Mouse (Mus musculus): ENCODE measurements around the gene Nbr1. TPM values are rescaled to one million over a fixed set of nuclear protein-coding genes. Genes with fewer than 3 reads are reported as not detected.

Nbr1 gene
- polyA plus RNA-seq, 1 experiment = 104 TPM

Other genes with a start within 250 kb of the Nbr1 start
- 169 and 181 TPM in 2 replicates for gene Becn1, start 249.9 kb upstream of the Nbr1 start, polyA plus RNA-seq (2012; rRNA removed)
- gene Psme3, start 235.9 kb upstream of the Nbr1 start, polyA plus RNA-seq (2012; rRNA removed) = 99.9 and 107 TPM in 2 replicates
- 3.7 and 4.0 TPM in 2 replicates for gene Aoc2, start 227.1 kb upstream of the Nbr1 start, polyA plus RNA-seq (2012; rRNA removed)
- gene Aoc3, start 221.5 kb upstream of the Nbr1 start, polyA plus RNA-seq (2012; rRNA removed) = 0.64 and 0.94 TPM in 2 replicates
- gene G6pc, start 184.6 kb upstream of the Nbr1 start, polyA plus RNA-seq (2012; rRNA removed) = 0.06 TPM in 1 of 2 replicates, not detected in the other
- 51.3 and 52.7 TPM in 2 replicates for gene Aarsd1, start 134.5 kb upstream of the Nbr1 start, polyA plus RNA-seq (2012; rRNA removed)
- gene Gm27029, start 127.4 kb upstream of the Nbr1 start, polyA plus RNA-seq (2012; rRNA removed) = 4.4 and 4.7 TPM in 2 replicates
- gene Rundc1, start 127.1 kb upstream of the Nbr1 start, polyA plus RNA-seq (2012; rRNA removed) = 35.2 and 38.8 TPM in 2 replicates
- gene Ptges3l, start 126.8 kb upstream of the Nbr1 start, polyA plus RNA-seq (2012; rRNA removed) = 7.5 and 7.7 TPM in 2 replicates
- 397 and 424 TPM in 2 replicates for gene Rpl27, start 109.9 kb upstream of the Nbr1 start, polyA plus RNA-seq (2012; rRNA removed)
- gene Ifi35, start 103.7 kb upstream of the Nbr1 start, polyA plus RNA-seq (2012; rRNA removed) = 6.8 and 7.3 TPM in 2 replicates
- gene Rnd2, start 87.2 kb upstream of the Nbr1 start, polyA plus RNA-seq (2012; rRNA removed) = 162 and 179 TPM in 2 replicates
- gene Vat1, start 85.9 kb upstream of the Nbr1 start, polyA plus RNA-seq (2012; rRNA removed) = 27.6 and 33.5 TPM in 2 replicates
- 0.57 and 0.65 TPM in 2 replicates for gene Brca1, start 194 bp upstream of the Nbr1 start, polyA plus RNA-seq (2012; rRNA removed)
- gene Tmem106a, start 30.1 kb downstream of the Nbr1 start, polyA plus RNA-seq (2012; rRNA removed) = 1.7 and 2.2 TPM in 2 replicates
- gene Gm11634, start 47.1 kb downstream of the Nbr1 start, polyA plus RNA-seq (2012; rRNA removed) = not detected in 2 replicates
- 13.0 and 14.2 TPM in 2 replicates for gene Rdm1, start 75.0 kb downstream of the Nbr1 start, polyA plus RNA-seq (2012; rRNA removed)
- gene Arl4d, start 113.4 kb downstream of the Nbr1 start, polyA plus RNA-seq (2012; rRNA removed) = 28.9 and 41.9 TPM in 2 replicates
- gene Dhx8, start 180.8 kb downstream of the Nbr1 start, polyA plus RNA-seq (2012; rRNA removed) = 23.0 TPM in 2 replicates
- gene Etv4, start 233.2 kb downstream of the Nbr1 start, polyA plus RNA-seq (2012; rRNA removed) = 19.7 and 20.6 TPM in 2 replicates

All from cortical plate, adult 2 months (tissue).